Mouse (Mus musculus): ENCODE data around the gene Enah.

DNA sequence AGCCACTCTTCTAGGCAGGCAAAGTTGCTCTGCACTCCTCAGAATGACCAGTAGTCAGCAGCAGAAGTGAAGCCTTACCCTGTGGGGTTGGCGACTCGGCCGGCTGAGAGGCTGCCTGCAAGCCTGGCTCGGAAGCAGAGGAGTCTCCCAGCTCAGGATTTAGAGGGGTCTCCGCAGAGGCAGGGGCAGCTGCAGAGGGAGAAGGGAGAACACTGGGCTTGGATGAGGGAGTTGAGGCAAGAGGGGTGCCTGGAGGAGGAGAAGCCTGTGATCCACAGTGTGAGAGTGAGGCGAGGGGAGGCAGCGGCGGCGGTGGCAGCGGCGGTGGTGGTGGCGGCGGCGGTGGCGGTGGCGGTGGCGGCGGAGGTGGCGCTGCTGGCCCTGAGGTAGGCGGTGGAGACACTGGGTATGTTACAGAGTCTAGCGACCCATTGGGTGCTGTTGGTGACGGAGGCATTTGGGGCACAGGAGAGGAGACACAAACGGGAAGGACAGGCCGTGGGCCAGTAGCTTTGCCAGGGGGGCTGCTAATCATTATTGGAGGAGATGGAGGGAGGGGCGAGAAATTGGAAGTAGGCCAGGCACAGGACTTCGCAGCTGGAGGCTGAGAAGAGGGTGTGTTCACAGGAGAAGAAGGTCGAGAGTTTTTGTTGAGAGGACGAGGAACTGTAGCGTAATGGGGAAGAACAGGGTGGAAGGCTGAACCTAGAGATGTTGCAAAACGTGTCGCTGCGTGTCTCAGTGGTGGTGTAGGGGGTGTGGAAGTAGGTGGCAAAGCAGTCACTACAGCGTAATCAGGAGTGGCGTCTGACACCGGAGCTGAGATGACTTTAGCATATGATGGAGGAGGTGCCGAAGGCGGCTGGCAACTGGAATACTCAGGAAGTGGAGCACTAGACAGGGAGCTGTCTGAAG is 98.0 kb downstream of the Enah start:
- TF ChIP-seq CTCF (conservative IDR thresholded peaks at IDR 0.05; ENCODE audit: low read length) = no peak
- no peak for TF ChIP-seq POU5F1 (IDR thresholded peaks at IDR 0.05; ENCODE audit: borderline replicate concordance, low read length)
- no peak for TF ChIP-seq NANOG (IDR thresholded peaks at IDR 0.05; ENCODE audit: borderline replicate concordance, low read length)
